Comparison of ENCODE assay signal across 15 mouse cellular contexts in genomic region chr3:29602140-29602539, GRCm38 (mm10).
"Had no signal": no experiment of that assay in that cellular context is flagged by ENCODE, and none has a peak within 500 bp of the region (broad histone marks: within the 10 kb centered on the region; RNA-seq: fewer than 3 reads in every experiment).

No protein-coding gene starts in this region.

- H3K9ac ChIP-seq: limb, embryonic 12.5 days; liver, embryonic 13.5 days; liver, postnatal 0 days; lung, embryonic 15.5 days; neural tube, embryonic 12.5 days had no signal

- H3K9me3 ChIP-seq: limb, embryonic 12.5 days; liver, embryonic 13.5 days; lung, embryonic 15.5 days; megakaryocyte, embryonic 14.5 days; neural tube, embryonic 12.5 days had no signal

- H3K27me3 ChIP-seq: limb, embryonic 12.5 days; liver, embryonic 13.5 days; lung, embryonic 15.5 days; megakaryocyte, embryonic 14.5 days; neural tube, embryonic 12.5 days had no signal

- DNase-seq: liver; liver, embryonic 13.5 days; liver, postnatal 0 days; lung, postnatal 14 days; right cerebral cortex, adult 18-20 months; right cerebral cortex, postnatal 25 days; thymus, postnatal 4 days had no signal

- H3K4me2 ChIP-seq: limb, embryonic 12.5 days; liver, embryonic 13.5 days; lung, embryonic 15.5 days; neural tube, embryonic 12.5 days had no signal

- ATAC-seq: hindbrain, postnatal 0 days; liver, postnatal 0 days had no signal

- H3K4me3 ChIP-seq: limb, embryonic 12.5 days; liver, embryonic 13.5 days; lung, embryonic 15.5 days; megakaryocyte, embryonic 14.5 days; neural tube, embryonic 12.5 days had no signal

- H3K36me3 ChIP-seq: limb, embryonic 12.5 days; liver, embryonic 13.5 days; lung, embryonic 15.5 days; neural tube, embryonic 12.5 days had no signal

- H3K4me1 ChIP-seq: limb, embryonic 12.5 days; liver, embryonic 13.5 days; lung, embryonic 15.5 days; megakaryocyte, embryonic 14.5 days; neural tube, embryonic 12.5 days had no signal

- H3K27ac ChIP-seq: hindbrain, postnatal 0 days; kidney, postnatal 0 days; limb, embryonic 12.5 days; liver, embryonic 13.5 days; lung, embryonic 15.5 days; macrophage; neural tube, embryonic 12.5 days; stomach, postnatal 0 days had no signal
